Mouse (Mus musculus) embryonic fibroblast, embryonic 13.5 days (primary cell): ENCODE results near the gene Cdcp2. TPM values are rescaled to one million over a fixed set of nuclear protein-coding genes. Genes with fewer than 3 reads are reported as not detected.
A peak's percentile ranks its signal among the peaks of the same experiment; 100 is the strongest.

Experiments
- H3K27ac ChIP-seq: 2 replicates; pipeline ENCODE4 v1.5.1; 2012; ENCODE audit warnings: low read length, control low read depth, inconsistent platforms; ENCODE audit not compliant: insufficient read depth
- H3K4me1 ChIP-seq: 2 replicates; pipeline ENCODE4 v1.6.1; 2011; ENCODE audit warnings: low read length; ENCODE audit not compliant: control insufficient read depth, insufficient read depth
- H3K4me3 ChIP-seq: 2 replicates; pipeline ENCODE4 v1.5.1; 2011; ENCODE audit warnings: mild to moderate bottlenecking, control low read depth, low read length; ENCODE audit not compliant: insufficient read depth
- CTCF ChIP-seq: IDR thresholded peaks from 2 replicates; pipeline ENCODE4 v1.5.1; 2011; ENCODE audit warnings: mild to moderate bottlenecking, control low read depth, low read length, moderate library complexity, borderline replicate concordance; ENCODE audit not compliant: insufficient read depth
- POLR2A ChIP-seq: IDR thresholded peaks from 2 replicates; pipeline ENCODE4 v1.6.1; 2011; ENCODE audit warnings: low read depth, mild to moderate bottlenecking, control low read depth, low read length, moderate library complexity
- polyA plus RNA-seq: library from polyadenylated mRNA; stranded (reverse); fragments of >200 nt; gene quantifications from 2 replicates; pipeline ENCODE4 v1.2.4, GENCODE M21; 2011; ENCODE audit warnings: low read depth; ENCODE audit not compliant: missing spikeins, insufficient read length

Gene Cdcp2
- polyA plus RNA-seq, 1 experiment: not detected

- H3K4me3 ChIP-seq: no peak overlapping the region
- H3K4me1 ChIP-seq: 0 out of 2 replicates have a peak, but pooled peaks cover 2% of the 10 kb centered on the region
- TF ChIP-seq CTCF (no peak), POLR2A (no peak)
- H3K27ac ChIP-seq: no peak overlapping the region
These were observed 32.1 kb upstream of the Cdcp2 start for GRCm38 (mm10) chr4:107064394-107065098.

- Histone ChIP-seq H3K27ac (no peak within 1 kb of the TSS), H3K4me1 (0 out of 2 replicates have a peak, but pooled peaks cover 2% of the 10 kb centered on the region), H3K4me3 (peak within 1 kb of the TSS; percentile 86)
- peak; percentile 84 for TF ChIP-seq POLR2A
- TF ChIP-seq CTCF: no peak
These were observed 30.2 kb upstream of the Cdcp2 start, which contains the start of the genes Mrpl37 and Cyb5rl for GRCm38 (mm10) chr4:107066252-107067124. Mrpl37 (minus strand) TSS chr4:107066868. Cyb5rl (plus strand) TSS chr4:107066988.

DNA sequence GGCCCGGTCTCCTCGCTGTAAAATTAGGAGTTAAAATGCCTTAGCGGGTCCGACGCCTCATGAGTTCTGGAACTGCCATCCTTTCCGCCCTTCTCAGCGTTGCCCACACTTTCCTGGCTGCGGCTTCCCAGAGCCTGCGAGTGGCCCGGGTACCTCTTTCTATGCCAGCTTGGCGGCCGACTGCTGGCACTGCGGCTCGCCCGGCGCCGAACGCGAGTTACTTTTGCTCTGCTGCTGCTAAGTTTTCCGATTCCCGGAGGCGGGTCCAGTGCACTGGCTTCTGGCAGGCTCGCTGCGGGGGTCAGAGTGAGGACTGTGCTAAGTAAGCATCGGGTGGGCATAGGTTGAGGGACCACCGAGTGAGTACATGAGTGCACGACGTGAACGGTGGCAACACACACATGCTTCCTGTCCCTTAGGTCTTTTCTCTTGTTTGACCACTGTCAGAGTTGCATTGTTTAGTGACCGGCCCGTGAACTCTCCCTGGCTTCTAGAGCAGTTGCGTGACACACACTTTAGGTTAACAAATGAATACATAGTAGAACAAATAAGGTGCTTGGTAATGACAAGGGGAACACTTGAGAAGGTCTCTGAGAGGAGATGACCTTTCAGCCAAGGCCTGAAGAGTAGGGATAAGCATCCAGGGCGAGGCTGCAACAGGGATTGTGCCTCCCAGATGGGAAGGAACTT lies 29.4 kb upstream of the Cdcp2 start:
- H3K27ac ChIP-seq: no peak overlapping the region
- TF ChIP-seq POLR2A: no peak
- no peak for TF ChIP-seq CTCF
- peak overlapping the region; percentile 86 for H3K4me3 ChIP-seq
- H3K4me1 ChIP-seq: 0 out of 2 replicates have a peak, but pooled peaks cover 2% of the 10 kb centered on the region

- Histone ChIP-seq H3K27ac (no peak overlapping the region), H3K4me3 (no peak overlapping the region), H3K4me1 (peaks cover 8% of the 10 kb centered on the region)
- no peak for TF ChIP-seq CTCF
- TF ChIP-seq POLR2A: no peak
These were observed 24.3 kb upstream of the Cdcp2 start for GRCm38 (mm10) chr4:107072343-107072742.

GRCm38 (mm10) chr4:107075456-107075855 lies 21.2 kb upstream of the Cdcp2 start:
- no peak overlapping the region for H3K4me3 ChIP-seq
- no peak overlapping the region for H3K27ac ChIP-seq
- H3K4me1 ChIP-seq: peaks cover 8% of the 10 kb centered on the region
- TF ChIP-seq CTCF (no peak), POLR2A (no peak)

DNA sequence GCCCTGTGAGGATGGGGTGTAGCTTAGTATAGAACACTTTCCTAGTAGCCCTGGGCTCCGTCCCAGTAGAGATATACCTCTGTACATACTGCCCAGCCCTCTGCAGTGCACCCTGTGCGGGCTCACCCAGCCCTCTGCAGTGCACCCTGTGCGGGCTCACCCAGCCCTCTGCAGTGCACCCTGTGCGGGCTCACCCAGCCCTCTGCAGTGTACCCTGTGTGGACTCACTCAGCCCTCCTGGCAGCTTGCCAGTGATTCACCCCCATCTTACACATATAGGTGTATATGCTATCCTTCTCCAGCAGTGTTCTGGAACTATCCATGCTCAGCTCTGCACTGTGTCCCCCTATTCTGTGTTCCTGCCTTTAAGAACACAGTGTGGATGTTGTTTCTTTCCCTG lies 17.8 kb upstream of the Cdcp2 start:
- peaks cover 8% of the 10 kb centered on the region for H3K4me1 ChIP-seq
- no peak overlapping the region for H3K27ac ChIP-seq
- H3K4me3 ChIP-seq: no peak overlapping the region
- no peak for TF ChIP-seq CTCF
- no peak for TF ChIP-seq POLR2A

GRCm38 (mm10) chr4:107079716-107080115 lies 17.0 kb upstream of the Cdcp2 start:
- Histone ChIP-seq H3K4me3 (no peak overlapping the region), H3K27ac (no peak overlapping the region), H3K4me1 (peaks cover 2% of the 10 kb centered on the region; the same call in 1 of the 2 replicates)
- TF ChIP-seq POLR2A (no peak), CTCF (no peak)

DNA sequence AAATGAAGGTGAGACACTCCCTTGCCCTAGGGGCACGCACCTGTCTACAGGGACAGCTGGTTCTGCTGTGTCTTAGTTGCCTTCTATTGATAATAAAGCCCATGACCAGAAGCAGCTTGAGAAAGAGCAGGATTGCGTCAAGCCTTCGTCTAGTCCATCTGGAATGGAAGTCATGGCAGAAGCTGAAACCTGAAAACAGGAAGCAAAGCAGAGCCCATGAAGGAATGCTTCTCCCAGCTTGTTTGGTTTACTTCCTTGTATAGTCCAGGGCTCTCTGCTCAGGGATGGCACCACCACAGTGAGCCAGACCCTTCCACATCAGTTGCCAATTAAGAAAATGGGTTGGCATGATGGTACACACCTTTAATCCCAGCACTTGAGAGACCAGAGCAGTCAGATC lies 14.5 kb upstream of the Cdcp2 start:
- H3K4me3 ChIP-seq: no peak overlapping the region
- H3K4me1 ChIP-seq: no peaks in the 10 kb centered on the region
- H3K27ac ChIP-seq: no peak overlapping the region
- TF ChIP-seq CTCF: no peak
- no peak for TF ChIP-seq POLR2A

DNA sequence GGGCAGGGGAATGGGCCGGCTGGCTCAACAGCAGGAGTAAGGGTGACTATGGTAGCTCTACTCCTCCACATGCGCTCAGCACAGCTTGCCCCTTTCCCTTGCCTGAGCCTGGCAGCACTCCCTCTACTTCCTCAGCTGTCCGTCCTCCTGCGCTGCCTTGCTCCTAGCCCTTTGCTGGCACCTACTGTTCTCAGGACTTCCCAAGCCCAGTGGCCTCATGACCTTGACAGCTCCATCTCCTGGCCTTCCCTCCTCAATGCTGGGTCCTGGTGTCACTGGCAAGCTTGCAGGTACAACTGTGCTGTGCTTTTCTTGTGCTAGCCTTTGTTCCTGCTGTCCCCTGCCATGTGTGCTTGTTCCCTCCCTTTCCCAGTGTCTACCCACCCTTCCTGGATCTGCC lies 13.6 kb upstream of the Cdcp2 start:
- TF ChIP-seq POLR2A (no peak), CTCF (no peak)
- Histone ChIP-seq H3K4me1 (no peaks in the 10 kb centered on the region), H3K27ac (no peak overlapping the region), H3K4me3 (no peak overlapping the region)

DNA sequence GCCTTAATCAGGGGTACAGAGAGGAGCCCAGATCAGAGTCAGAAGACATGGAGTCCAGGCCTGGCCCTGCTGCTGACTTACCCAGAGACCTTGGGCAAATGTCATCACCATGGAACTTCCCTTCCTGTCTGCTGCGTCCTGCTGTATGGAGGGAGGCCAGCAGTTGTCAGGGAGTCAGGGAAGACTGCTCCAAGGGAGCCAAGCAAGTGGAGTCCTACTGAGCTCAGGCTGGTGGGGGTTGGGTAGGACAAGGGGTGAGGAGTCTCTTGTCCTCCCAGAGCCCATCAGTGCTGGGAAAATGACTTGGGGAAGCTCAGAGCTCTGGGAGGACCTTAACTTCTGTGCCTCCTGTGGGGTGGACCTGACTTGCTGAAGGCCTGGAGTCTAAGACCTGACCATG lies 12.3 kb upstream of the Cdcp2 start:
- Histone ChIP-seq H3K4me3 (no peak overlapping the region), H3K27ac (no peak overlapping the region), H3K4me1 (no peaks in the 10 kb centered on the region)
- TF ChIP-seq POLR2A (no peak), CTCF (no peak)
